Mouse (Mus musculus): ENCODE results near the gene Nomo1. TPM values are rescaled to one million over a fixed set of nuclear protein-coding genes. Genes with fewer than 3 reads are reported as not detected.

The Nomo1 gene
- polyA plus RNA-seq, 1 experiment from 2014 or later, result 20.2 TPM

DNA sequence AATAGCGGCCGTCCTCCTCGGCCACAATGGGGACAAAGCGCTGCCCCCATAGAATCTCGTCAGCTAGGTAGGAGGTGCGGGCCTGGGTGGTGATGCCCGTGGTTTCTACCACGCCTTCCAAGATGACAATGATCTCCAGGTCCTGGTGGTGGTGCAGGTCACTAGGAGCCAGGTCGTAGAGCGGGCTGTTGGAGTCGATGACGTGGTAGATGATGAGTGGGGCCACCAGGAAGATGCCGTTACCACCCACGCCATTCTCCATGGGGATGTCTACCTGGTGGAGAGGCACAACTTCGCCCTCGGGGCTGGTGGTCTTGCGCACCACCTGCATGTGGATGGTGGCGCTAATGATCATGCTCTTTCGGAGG lies 65.4 kb downstream of the Nomo1 start:
- no peaks in the 10 kb centered on the region for H3K4me1 ChIP-seq (replicated peaks; ENCODE audit: control insufficient read depth, insufficient read depth, low read length)
- WGBS, result 93% methylated on average over 19 of the region's 19 CpGs

DNA sequence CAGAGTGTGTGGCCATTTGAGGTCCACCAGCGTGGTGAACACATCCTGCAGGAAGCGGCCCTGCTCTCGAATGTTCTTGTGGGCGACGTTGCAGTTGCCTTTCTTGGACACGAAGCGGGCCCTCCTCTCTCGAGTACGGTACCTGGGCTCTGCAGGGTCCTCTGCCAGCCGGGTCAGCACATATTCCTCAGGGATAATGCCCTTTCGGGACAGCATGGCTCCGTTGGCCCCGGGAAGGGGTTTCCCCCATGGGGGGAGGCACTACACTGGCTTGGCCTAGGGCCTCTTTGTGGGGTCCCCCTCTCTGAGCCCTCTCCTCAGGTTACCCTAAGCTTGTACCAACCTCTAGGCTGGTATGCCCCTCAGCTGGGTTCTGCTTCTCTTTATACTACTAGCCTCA lies 66.2 kb downstream of the Nomo1 start:
- H3K4me1 ChIP-seq (replicated peaks; ENCODE audit: control insufficient read depth, insufficient read depth, low read length), result no peaks in the 10 kb centered on the region
- H3K36me3 ChIP-seq (ENCODE audit: control insufficient read depth, insufficient read depth, low read length), result no peaks in the 10 kb centered on the region
- H3K9ac ChIP-seq (ENCODE audit: low read length), result no peak overlapping the region
- peak overlapping the region; percentile 77; the same call in 1 of the 2 replicates for H3K4me2 ChIP-seq (ENCODE audit: low read depth, low read length, severe bottlenecking)
- no peak for DNase-seq (ENCODE audit: low spot score)
- peaks cover 5% of the 10 kb centered on the region; the same call in 1 of the 2 replicates for H3K27me3 ChIP-seq (ENCODE audit: control insufficient read depth, insufficient read depth, low read length)
- 81% methylated on average over 13 of the region's 13 CpGs for WGBS
- ATAC-seq (replicated peaks; ENCODE audit: low FRiP score), result no peak
- H3K9me3 ChIP-seq (ENCODE audit: control insufficient read depth, low read length), result no peaks in the 10 kb centered on the region
- H3K4me3 ChIP-seq (ENCODE audit: low read depth, low read length), result no peak overlapping the region
- H3K27ac ChIP-seq (ENCODE audit: low read depth, low read length), result no peak overlapping the region

More for the DNA sequence above, 65.4 kb downstream of the Nomo1 start:
- DNase-seq (ENCODE audit: low spot score) (no peak), ATAC-seq (replicated peaks; ENCODE audit: low FRiP score) (no peak)
- H3K36me3 ChIP-seq (ENCODE audit: control insufficient read depth, insufficient read depth, low read length), result no peaks in the 10 kb centered on the region
- H3K4me2 ChIP-seq (ENCODE audit: low read depth, low read length, severe bottlenecking), result no peak overlapping the region
- H3K27me3 ChIP-seq (ENCODE audit: control insufficient read depth, insufficient read depth, low read length), result peaks cover 6% of the 10 kb centered on the region; the same call in 1 of the 2 replicates
- H3K4me3 ChIP-seq (ENCODE audit: low read depth, low read length), result no peak overlapping the region
- no peak overlapping the region for H3K27ac ChIP-seq (ENCODE audit: low read depth, low read length)
- H3K9ac ChIP-seq (ENCODE audit: low read length), result no peak overlapping the region
- H3K9me3 ChIP-seq (ENCODE audit: control insufficient read depth, low read length), result no peaks in the 10 kb centered on the region

DNA sequence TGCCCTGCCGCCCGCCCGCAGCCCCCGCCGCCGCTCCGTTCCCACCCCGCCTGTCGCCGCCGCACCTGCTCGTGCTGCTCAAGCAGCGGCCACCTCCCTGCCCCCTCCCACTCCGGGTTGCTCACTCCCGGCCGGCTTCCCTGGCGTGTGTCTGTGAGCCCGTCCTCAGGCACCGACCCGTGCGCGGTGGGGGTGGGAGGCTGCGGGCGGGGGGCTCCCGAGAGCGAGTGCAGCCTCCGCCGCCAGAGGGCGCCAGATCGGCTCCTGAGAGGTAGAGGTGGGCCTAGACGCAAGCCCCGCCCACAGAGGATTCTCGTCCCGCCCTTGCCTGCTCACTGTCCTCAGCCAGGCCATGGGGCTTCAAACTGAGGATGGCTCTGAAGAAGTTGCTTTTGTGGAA lies 67.1 kb downstream of the Nomo1 start, which contains the start of gene Kcnj11:
Gene Kcnj11 (minus strand): TSS at position 202 of the 400 bp plus-strand sequence.
- DNase-seq (ENCODE audit: low spot score) (peak; percentile 96), ATAC-seq (replicated peaks; ENCODE audit: low FRiP score) (peak; percentile 81)
- no peaks in the 10 kb centered on the region for H3K9me3 ChIP-seq (ENCODE audit: control insufficient read depth, low read length)
- peak within 1 kb of the TSS; percentile 67 for H3K9ac ChIP-seq (ENCODE audit: low read length)
- peaks cover 2% of the 10 kb centered on the region; the same call in 1 of the 2 replicates for H3K27me3 ChIP-seq (ENCODE audit: control insufficient read depth, insufficient read depth, low read length)
- 2% methylated on average over 33 of the region's 34 CpGs for WGBS
- H3K4me2 ChIP-seq (ENCODE audit: low read depth, low read length, severe bottlenecking), result peak within 1 kb of the TSS; percentile 77
- no peaks in the 10 kb centered on the region for H3K4me1 ChIP-seq (replicated peaks; ENCODE audit: control insufficient read depth, insufficient read depth, low read length)
- no peaks in the 10 kb centered on the region for H3K36me3 ChIP-seq (ENCODE audit: control insufficient read depth, insufficient read depth, low read length)
- H3K4me3 ChIP-seq (ENCODE audit: low read depth, low read length), result peak within 1 kb of the TSS; percentile 59
- no peak within 1 kb of the TSS for H3K27ac ChIP-seq (ENCODE audit: low read depth, low read length)

DNA sequence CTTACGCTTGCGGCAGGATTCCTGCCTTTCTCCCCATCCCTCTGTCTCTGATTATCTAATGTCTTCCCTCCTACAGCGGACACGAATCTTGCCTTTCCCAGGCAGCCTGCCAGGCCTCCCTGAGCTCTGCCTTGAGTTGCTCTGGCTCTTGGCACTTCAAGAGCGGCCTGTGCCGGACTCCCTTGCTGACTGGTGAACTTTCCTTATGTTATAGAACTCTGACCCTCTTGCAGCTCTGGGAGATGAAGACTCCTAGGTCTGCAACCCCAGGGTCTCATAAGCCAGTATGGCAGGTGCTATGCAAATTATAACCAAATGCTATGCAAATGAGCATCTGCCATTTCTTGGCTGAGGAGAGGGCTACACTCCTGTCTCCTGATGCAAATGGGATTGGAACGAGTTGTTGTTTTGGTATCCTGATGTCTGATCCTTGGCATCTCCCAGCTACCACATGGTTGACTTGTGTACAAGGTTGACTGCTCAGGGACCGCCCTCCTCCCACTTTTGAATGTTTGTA lies 69.6 kb downstream of the Nomo1 start:
- H3K4me3 ChIP-seq (ENCODE audit: low read depth, low read length), result no peak overlapping the region
- no peaks in the 10 kb centered on the region for H3K9me3 ChIP-seq (ENCODE audit: control insufficient read depth, low read length)
- no peak overlapping the region for H3K9ac ChIP-seq (ENCODE audit: low read length)
- no peaks in the 10 kb centered on the region for H3K36me3 ChIP-seq (ENCODE audit: control insufficient read depth, insufficient read depth, low read length)
- DNase-seq (ENCODE audit: low spot score) (no peak), ATAC-seq (replicated peaks; ENCODE audit: low FRiP score) (no peak)
- no peak overlapping the region for H3K4me2 ChIP-seq (ENCODE audit: low read depth, low read length, severe bottlenecking)
- no peaks in the 10 kb centered on the region for H3K27me3 ChIP-seq (ENCODE audit: control insufficient read depth, insufficient read depth, low read length)
- no peak overlapping the region for H3K27ac ChIP-seq (ENCODE audit: low read depth, low read length)
- no peaks in the 10 kb centered on the region for H3K4me1 ChIP-seq (replicated peaks; ENCODE audit: control insufficient read depth, insufficient read depth, low read length)
- 82% methylated on average over 8 of the region's 8 CpGs for WGBS

GRCm38 (mm10) chr7:46103771-46104170 lies 70.3 kb downstream of the Nomo1 start:
- DNase-seq (ENCODE audit: low spot score) (no peak), ATAC-seq (replicated peaks; ENCODE audit: low FRiP score) (no peak)
- no peaks in the 10 kb centered on the region for H3K27me3 ChIP-seq (ENCODE audit: control insufficient read depth, insufficient read depth, low read length)
- no peak overlapping the region for H3K27ac ChIP-seq (ENCODE audit: low read depth, low read length)
- H3K9ac ChIP-seq (ENCODE audit: low read length), result no peak overlapping the region
- 88% methylated on average over 8 of the region's 8 CpGs for WGBS
- H3K9me3 ChIP-seq (ENCODE audit: control insufficient read depth, low read length), result no peaks in the 10 kb centered on the region
- no peaks in the 10 kb centered on the region for H3K4me1 ChIP-seq (replicated peaks; ENCODE audit: control insufficient read depth, insufficient read depth, low read length)
- no peak overlapping the region for H3K4me3 ChIP-seq (ENCODE audit: low read depth, low read length)
- no peaks in the 10 kb centered on the region for H3K36me3 ChIP-seq (ENCODE audit: control insufficient read depth, insufficient read depth, low read length)
- no peak overlapping the region for H3K4me2 ChIP-seq (ENCODE audit: low read depth, low read length, severe bottlenecking)

GRCm38 (mm10) chr7:46104256-46104915 lies 70.9 kb downstream of the Nomo1 start:
- no peak overlapping the region for H3K9ac ChIP-seq (ENCODE audit: low read length)
- H3K36me3 ChIP-seq (ENCODE audit: control insufficient read depth, insufficient read depth, low read length), result no peaks in the 10 kb centered on the region
- WGBS, result 88% methylated on average over 27 of the region's 27 CpGs
- DNase-seq (ENCODE audit: low spot score) (no peak), ATAC-seq (replicated peaks; ENCODE audit: low FRiP score) (no peak)
- no peak overlapping the region for H3K27ac ChIP-seq (ENCODE audit: low read depth, low read length)
- no peak overlapping the region for H3K4me2 ChIP-seq (ENCODE audit: low read depth, low read length, severe bottlenecking)
- H3K4me1 ChIP-seq (replicated peaks; ENCODE audit: control insufficient read depth, insufficient read depth, low read length), result no peaks in the 10 kb centered on the region
- no peak overlapping the region for H3K4me3 ChIP-seq (ENCODE audit: low read depth, low read length)
- H3K9me3 ChIP-seq (ENCODE audit: control insufficient read depth, low read length), result no peaks in the 10 kb centered on the region
- H3K27me3 ChIP-seq (ENCODE audit: control insufficient read depth, insufficient read depth, low read length), result no peaks in the 10 kb centered on the region

DNA sequence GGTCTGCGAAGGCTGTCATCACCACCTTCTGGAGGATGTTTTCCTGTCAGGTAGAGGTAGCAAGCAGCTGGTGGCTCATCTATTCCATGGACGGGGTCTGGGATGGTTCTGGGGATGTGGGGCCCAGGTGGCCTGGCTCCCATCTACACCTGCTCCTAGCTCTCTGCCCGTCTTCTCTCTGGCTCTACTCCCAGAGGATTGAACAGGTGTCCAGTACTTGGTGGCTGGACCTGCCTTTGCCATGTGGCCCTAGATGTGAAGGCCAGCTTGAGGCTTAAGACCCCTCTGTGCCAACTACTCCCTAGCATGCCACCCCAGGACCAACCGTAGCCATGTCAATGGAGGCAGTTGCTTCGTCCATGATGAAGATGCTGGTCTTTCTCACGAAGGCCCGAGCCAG lies 72.0 kb downstream of the Nomo1 start:
- H3K4me3 ChIP-seq (ENCODE audit: low read depth, low read length), result no peak overlapping the region
- no peak overlapping the region for H3K27ac ChIP-seq (ENCODE audit: low read depth, low read length)
- H3K9me3 ChIP-seq (ENCODE audit: control insufficient read depth, low read length), result no peaks in the 10 kb centered on the region
- WGBS, result 95% methylated on average over 7 of the region's 7 CpGs
- H3K4me1 ChIP-seq (replicated peaks; ENCODE audit: control insufficient read depth, insufficient read depth, low read length), result no peaks in the 10 kb centered on the region
- H3K27me3 ChIP-seq (ENCODE audit: control insufficient read depth, insufficient read depth, low read length), result no peaks in the 10 kb centered on the region
- DNase-seq (ENCODE audit: low spot score) (no peak), ATAC-seq (replicated peaks; ENCODE audit: low FRiP score) (no peak)
- H3K36me3 ChIP-seq (ENCODE audit: control insufficient read depth, insufficient read depth, low read length), result no peaks in the 10 kb centered on the region
- H3K9ac ChIP-seq (ENCODE audit: low read length), result no peak overlapping the region
- no peak overlapping the region for H3K4me2 ChIP-seq (ENCODE audit: low read depth, low read length, severe bottlenecking)

- Histone ChIP-seq H3K27ac (ENCODE audit: low read depth, low read length) (no peak overlapping the region), H3K9me3 (ENCODE audit: control insufficient read depth, low read length) (no peaks in the 10 kb centered on the region), H3K4me2 (ENCODE audit: low read depth, low read length, severe bottlenecking) (no peak overlapping the region), H3K9ac (ENCODE audit: low read length) (no peak overlapping the region), H3K4me1 (replicated peaks; ENCODE audit: control insufficient read depth, insufficient read depth, low read length) (peaks cover 4% of the 10 kb centered on the region; the same call in 1 of the 2 replicates), H3K36me3 (ENCODE audit: control insufficient read depth, insufficient read depth, low read length) (no peaks in the 10 kb centered on the region), H3K4me3 (ENCODE audit: low read depth, low read length) (no peak overlapping the region), H3K27me3 (ENCODE audit: control insufficient read depth, insufficient read depth, low read length) (no peaks in the 10 kb centered on the region)
- WGBS, result 89% methylated on average over 3 of the region's 3 CpGs
- no peak for DNase-seq (ENCODE audit: low spot score)
- ATAC-seq (replicated peaks; ENCODE audit: low FRiP score), result no peak
Measured at GRCm38 (mm10) chr7:46110079-46110478, 76.6 kb downstream of the Nomo1 start.

All from forebrain, embryonic 11.5 days (tissue).